Mouse (Mus musculus): ENCODE data around the gene Mut.

- TF ChIP-seq CTCF (IDR thresholded peaks at IDR 0.05; ENCODE audit: extremely low read depth, insufficient read depth, low read length) (no peak), POLR2A (IDR thresholded peaks at IDR 0.05; ENCODE audit: extremely low read depth, insufficient read depth, low read length) (no peak)
Measured at GRCm38 (mm10) chr17:40904056-40904597, 30.4 kb upstream of the Mut start.

Data from cortical plate, adult 2 months (tissue).